Mouse (Mus musculus): ENCODE measurements around the gene Myef2. TPM values are rescaled to one million over a fixed set of nuclear protein-coding genes. Genes with fewer than 3 reads are reported as not detected.
"Not testable (repeated sequence)": the region's sequence is repeated elsewhere in the genome, so short reads cannot be mapped to it uniquely, and the experiment has no call there.

Gene Myef2
- polyA plus RNA-seq, 1 experiment = 3.9 TPM

GRCm38 (mm10) chr2:125119381-125120110, 3.9 kb downstream of the Myef2 start:
- no peaks in the 10 kb centered on the region for H3K36me3 ChIP-seq (ENCODE audit: control insufficient read depth, insufficient read depth, low read length)
- no peaks in the 10 kb centered on the region for H3K27me3 ChIP-seq (ENCODE audit: control insufficient read depth, insufficient read depth, low read length)
- DNase-seq (ENCODE audit: low read depth in 1 of 2, low spot score in 2 of 2) = no peak
- TF ChIP-seq POLR2A (IDR thresholded peaks at IDR 0.05; ENCODE audit: low read depth, low read length) (no peak), CTCF (IDR thresholded peaks at IDR 0.05; ENCODE audit: extremely low read depth, insufficient read depth, insufficient read length, insufficient replicate concordance) (no peak)
- H3K27ac ChIP-seq (ENCODE audit: insufficient read depth, low read length) = no peak overlapping the region
- WGBS = 91% methylated on average over 6 of the region's 6 CpGs
- H3K4me3 ChIP-seq (ENCODE audit: extremely low read depth, insufficient read depth, insufficient read length) = no peak overlapping the region
- H3K4me1 ChIP-seq (ENCODE audit: control insufficient read depth, insufficient read depth, insufficient read length) = no peaks in the 10 kb centered on the region; the same call in 1 of the 2 replicates

- not testable (repeated sequence) for H3K4me1 ChIP-seq (ENCODE audit: control insufficient read depth, insufficient read depth, insufficient read length); H3K36me3 ChIP-seq (ENCODE audit: control insufficient read depth, insufficient read depth, low read length); H3K27ac ChIP-seq (ENCODE audit: insufficient read depth, low read length); H3K27me3 ChIP-seq (ENCODE audit: control insufficient read depth, insufficient read depth, low read length); H3K4me3 ChIP-seq (ENCODE audit: extremely low read depth, insufficient read depth, insufficient read length); DNase-seq (ENCODE audit: low read depth in 1 of 2, low spot score in 2 of 2)
- 96% methylated on average over 4 of the region's 4 CpGs for WGBS
These were observed 16.9 kb downstream of the Myef2 start for GRCm38 (mm10) chr2:125106536-125106935.

DNA sequence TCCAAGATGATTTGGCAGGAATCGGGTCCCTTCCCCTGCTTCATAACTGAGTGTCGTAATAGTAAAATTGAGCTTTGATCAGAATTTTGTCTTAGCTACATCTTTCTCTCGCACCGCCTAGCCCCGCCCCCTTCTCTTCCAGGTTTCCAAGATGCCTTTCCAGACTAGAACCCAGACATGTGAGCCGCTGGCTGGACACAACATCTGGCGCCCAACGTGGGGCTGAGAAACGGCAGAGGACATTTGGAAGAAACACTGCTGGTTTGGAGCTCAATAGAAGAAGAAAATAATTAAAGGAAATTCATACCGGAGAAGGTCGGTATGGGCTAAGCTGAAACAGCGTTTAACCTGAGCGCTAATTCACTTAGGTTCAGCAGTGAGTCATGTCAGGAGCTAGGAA, 19.0 kb downstream of the Myef2 start:
- not testable (repeated sequence) for H3K27ac ChIP-seq (ENCODE audit: insufficient read depth, low read length); H3K4me1 ChIP-seq (ENCODE audit: control insufficient read depth, insufficient read depth, insufficient read length); H3K4me3 ChIP-seq (ENCODE audit: extremely low read depth, insufficient read depth, insufficient read length); H3K36me3 ChIP-seq (ENCODE audit: control insufficient read depth, insufficient read depth, low read length); DNase-seq (ENCODE audit: low read depth in 1 of 2, low spot score in 2 of 2); H3K27me3 ChIP-seq (ENCODE audit: control insufficient read depth, insufficient read depth, low read length)
- WGBS = 99% methylated on average over 13 of the region's 13 CpGs

DNA sequence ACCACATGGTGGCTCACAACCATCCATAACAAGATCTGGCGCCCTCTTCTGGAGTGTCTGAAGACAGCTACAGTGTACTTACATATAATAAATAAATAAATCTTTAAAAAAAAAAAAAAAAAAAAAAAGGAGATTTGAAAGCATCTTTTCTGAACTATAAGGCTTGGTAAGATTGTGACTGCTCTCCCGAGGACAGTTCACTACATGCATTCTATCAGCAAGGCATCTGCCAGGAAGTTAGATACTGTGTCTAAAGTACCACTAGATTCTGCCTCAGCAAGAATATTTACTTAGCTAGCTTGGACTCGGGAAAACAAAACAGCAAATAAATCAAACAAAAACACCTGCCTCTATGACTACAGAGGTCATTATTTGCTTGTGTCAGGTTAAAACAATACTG, 31.3 kb downstream of the Myef2 start:
- H3K36me3 ChIP-seq (ENCODE audit: control insufficient read depth, insufficient read depth, low read length); H3K4me3 ChIP-seq (ENCODE audit: extremely low read depth, insufficient read depth, insufficient read length); DNase-seq (ENCODE audit: low read depth in 1 of 2, low spot score in 2 of 2); H3K4me1 ChIP-seq (ENCODE audit: control insufficient read depth, insufficient read depth, insufficient read length); H3K27ac ChIP-seq (ENCODE audit: insufficient read depth, low read length); H3K27me3 ChIP-seq (ENCODE audit: control insufficient read depth, insufficient read depth, low read length): not testable (repeated sequence)
- WGBS = 79% methylated on average over 3 of the region's 3 CpGs

DNA sequence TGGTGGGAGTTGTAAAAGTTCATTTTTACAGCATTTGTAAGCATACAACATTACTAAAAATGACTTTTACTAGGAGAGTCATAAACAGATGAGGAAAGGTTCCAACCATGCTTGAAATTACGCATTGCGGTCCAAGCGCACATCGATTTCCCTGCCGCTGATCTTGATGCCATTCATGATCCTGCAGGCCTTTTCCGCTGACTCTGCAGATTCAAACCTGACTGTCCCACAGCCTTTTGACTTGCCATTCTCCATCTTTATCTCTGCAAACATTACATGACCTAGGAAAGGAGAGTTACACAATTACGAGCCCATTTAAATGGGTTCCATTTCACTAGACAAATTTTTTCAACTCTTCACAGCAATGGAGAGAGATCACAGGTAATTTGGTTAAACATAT, 34.7 kb downstream of the Myef2 start:
- H3K27ac ChIP-seq (ENCODE audit: insufficient read depth, low read length) = no peak overlapping the region
- TF ChIP-seq POLR2A (IDR thresholded peaks at IDR 0.05; ENCODE audit: low read depth, low read length) (no peak), CTCF (IDR thresholded peaks at IDR 0.05; ENCODE audit: extremely low read depth, insufficient read depth, insufficient read length, insufficient replicate concordance) (no peak)
- H3K4me3 ChIP-seq (ENCODE audit: extremely low read depth, insufficient read depth, insufficient read length) = no peak overlapping the region
- H3K27me3 ChIP-seq (ENCODE audit: control insufficient read depth, insufficient read depth, low read length) = no peaks in the 10 kb centered on the region
- H3K4me1 ChIP-seq (ENCODE audit: control insufficient read depth, insufficient read depth, insufficient read length) = no peaks in the 10 kb centered on the region
- DNase-seq (ENCODE audit: low read depth in 1 of 2, low spot score in 2 of 2) = no peak
- WGBS = 98% methylated on average over 7 of the region's 7 CpGs
- H3K36me3 ChIP-seq (ENCODE audit: control insufficient read depth, insufficient read depth, low read length) = peaks cover 2% of the 10 kb centered on the region; the same call in 1 of the 2 replicates

DNA sequence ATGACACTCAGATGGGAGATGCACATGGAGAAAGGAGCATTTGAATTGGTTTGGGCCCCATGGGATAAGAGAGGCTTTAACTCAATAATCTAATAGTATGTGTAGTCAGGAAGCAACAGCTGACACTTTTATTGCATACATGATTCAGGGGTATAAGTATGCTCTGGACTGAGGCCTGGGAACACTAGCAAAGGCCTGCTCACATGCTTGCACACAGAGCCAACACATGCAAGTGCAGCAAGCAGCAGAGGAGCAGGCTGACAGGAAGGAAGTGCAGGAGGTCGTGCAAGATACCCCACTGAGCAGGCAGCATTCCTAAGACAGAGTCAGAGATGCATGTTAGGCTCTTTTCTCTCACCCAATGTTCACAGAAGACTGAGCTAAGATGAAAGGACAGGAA, 39.6 kb downstream of the Myef2 start:
- TF ChIP-seq CTCF (IDR thresholded peaks at IDR 0.05; ENCODE audit: extremely low read depth, insufficient read depth, insufficient read length, insufficient replicate concordance) (no peak), POLR2A (IDR thresholded peaks at IDR 0.05; ENCODE audit: low read depth, low read length) (no peak)
- H3K27ac ChIP-seq (ENCODE audit: insufficient read depth, low read length) = no peak overlapping the region
- no peak for DNase-seq (ENCODE audit: low read depth in 1 of 2, low spot score in 2 of 2)
- no peak overlapping the region for H3K4me3 ChIP-seq (ENCODE audit: extremely low read depth, insufficient read depth, insufficient read length)
- H3K4me1 ChIP-seq (ENCODE audit: control insufficient read depth, insufficient read depth, insufficient read length) = no peaks in the 10 kb centered on the region
- H3K36me3 ChIP-seq (ENCODE audit: control insufficient read depth, insufficient read depth, low read length) = peaks cover 1% of the 10 kb centered on the region; the same call in 1 of the 2 replicates
- H3K27me3 ChIP-seq (ENCODE audit: control insufficient read depth, insufficient read depth, low read length) = no peaks in the 10 kb centered on the region
- 16% methylated on average over 1 of the region's 1 CpGs for WGBS

DNA sequence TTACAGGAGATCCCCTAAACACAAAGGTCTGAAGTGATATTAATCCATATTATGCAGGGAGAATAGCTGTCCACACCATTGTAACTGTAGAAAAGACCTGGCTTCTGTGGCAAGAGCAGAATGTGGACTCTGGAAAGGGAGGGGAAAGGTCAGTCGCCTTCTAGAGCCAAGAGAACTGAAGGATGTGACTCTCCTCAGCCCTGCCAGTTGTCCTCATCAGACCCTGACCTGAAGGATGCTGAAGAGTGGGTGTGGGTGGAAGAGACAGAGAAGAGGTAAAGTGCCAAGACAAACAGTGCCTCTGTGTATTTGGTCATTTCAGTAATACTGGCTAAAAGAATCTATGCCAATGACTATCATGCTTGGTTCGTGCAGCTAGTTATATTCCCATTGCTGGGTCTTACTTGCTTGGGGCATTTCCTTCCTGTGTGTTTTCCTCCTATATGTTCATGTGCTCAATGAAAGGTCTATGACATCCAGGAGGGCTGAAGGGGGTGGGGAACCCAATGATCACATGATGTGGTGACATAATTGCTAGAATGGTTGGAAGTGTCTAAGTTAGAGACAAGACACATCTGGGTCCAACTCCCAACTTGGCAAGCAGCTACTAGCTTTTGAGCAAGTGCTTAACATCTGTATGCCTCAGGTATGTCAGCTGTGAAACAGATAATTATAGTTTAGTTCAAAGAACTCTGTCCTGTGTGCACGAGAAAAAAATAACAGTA, 50.2 kb downstream of the Myef2 start:
- no peaks in the 10 kb centered on the region for H3K27me3 ChIP-seq (ENCODE audit: control insufficient read depth, insufficient read depth, low read length)
- WGBS = 82% methylated on average over 3 of the region's 3 CpGs
- no peaks in the 10 kb centered on the region for H3K36me3 ChIP-seq (ENCODE audit: control insufficient read depth, insufficient read depth, low read length)
- DNase-seq (ENCODE audit: low read depth in 1 of 2, low spot score in 2 of 2) = no peak
- TF ChIP-seq POLR2A (IDR thresholded peaks at IDR 0.05; ENCODE audit: low read depth, low read length) = no peak
- no peak for TF ChIP-seq CTCF (IDR thresholded peaks at IDR 0.05; ENCODE audit: extremely low read depth, insufficient read depth, insufficient read length, insufficient replicate concordance)
- H3K4me3 ChIP-seq (ENCODE audit: extremely low read depth, insufficient read depth, insufficient read length) = no peak overlapping the region
- H3K4me1 ChIP-seq (ENCODE audit: control insufficient read depth, insufficient read depth, insufficient read length) = no peaks in the 10 kb centered on the region
- H3K27ac ChIP-seq (ENCODE audit: insufficient read depth, low read length) = no peak overlapping the region
